Mouse (Mus musculus) liver, embryonic 16.5 days (tissue): ENCODE measurements around the gene Avpi1. TPM values are rescaled to one million over a fixed set of nuclear protein-coding genes. Genes with fewer than 3 reads are reported as not detected.
A peak's percentile ranks its signal among the peaks of the same experiment; 100 is the strongest.

Source experiments
- ATAC-seq: fragments of 200-750 bp; cut with Nextera tagmentation; 2 replicates; pipeline ENCODE4 v1.8.0; 2017; ENCODE audit warnings: low read depth, mild to moderate bottlenecking, moderate number of reproducible peaks, moderate library complexity
- H3K27ac ChIP-seq: fragments of 300-500 bp; sonication (generic); 2 replicates; pipeline ENCODE4 v1.5.1; 2014; ENCODE audit warnings: mild to moderate bottlenecking, low read length
- H3K27me3 ChIP-seq: fragments of 300-500 bp; sonication (generic); 2 replicates; pipeline ENCODE4 v1.6.1; 2014; ENCODE audit warnings: low read depth, low read length, mixed read lengths; ENCODE audit not compliant: control insufficient read depth, insufficient read depth
- H3K36me3 ChIP-seq: fragments of 300-500 bp; sonication (generic); 2 replicates; pipeline ENCODE4 v1.6.1; 2014; ENCODE audit warnings: mild to moderate bottlenecking; ENCODE audit not compliant: control insufficient read depth, insufficient read depth
- H3K4me1 ChIP-seq: fragments of 300-500 bp; sonication (generic); 2 replicates; pipeline ENCODE4 v1.6.1; 2014; ENCODE audit warnings: low read depth, low read length, mixed read lengths; ENCODE audit not compliant: control insufficient read depth
- H3K4me2 ChIP-seq: fragments of 300-500 bp; sonication (generic); 2 replicates; pipeline ENCODE4 v1.6.1; 2014; ENCODE audit warnings: low read depth, low read length, mixed read lengths
- H3K4me3 ChIP-seq: fragments of 300-500 bp; sonication (generic); 2 replicates; pipeline ENCODE4 v1.5.1; 2014; ENCODE audit warnings: low read depth, mild to moderate bottlenecking, low read length
- H3K9ac ChIP-seq: fragments of 300-500 bp; sonication (generic); 2 replicates; pipeline ENCODE4 v1.6.1; 2014; ENCODE audit warnings: low read depth, low read length
- H3K9me3 ChIP-seq: fragments of 300-500 bp; sonication (generic); replicated peaks from 2 replicates; pipeline ENCODE4 v1.6.1; 2016; ENCODE audit warnings: low read length; ENCODE audit not compliant: control insufficient read depth
- WGBS: fragments of 180-500 bp; shearing (Covaris S2); extraction: QIAGEN DNeasy Blood & Tissue Kit; methylation state at CpG from one replicate; pipeline ENCODE4 v1.1.7; 2014; ENCODE audit not compliant: insufficient replicate concordance; 5-methylcytosine and 5-hydroxymethylcytosine counted together
- polyA plus RNA-seq: library from polyadenylated mRNA; unstranded; fragments of >200 nt; fragmentation: Nextera tagmentation; extraction: Ambion mirVana; gene quantifications from 2 replicates; pipeline ENCODE4 v1.2.1, GENCODE M21; 2015

Gene Avpi1
- polyA plus RNA-seq, 1 experiment from 2014 or later, result 24.8 TPM

DNA sequence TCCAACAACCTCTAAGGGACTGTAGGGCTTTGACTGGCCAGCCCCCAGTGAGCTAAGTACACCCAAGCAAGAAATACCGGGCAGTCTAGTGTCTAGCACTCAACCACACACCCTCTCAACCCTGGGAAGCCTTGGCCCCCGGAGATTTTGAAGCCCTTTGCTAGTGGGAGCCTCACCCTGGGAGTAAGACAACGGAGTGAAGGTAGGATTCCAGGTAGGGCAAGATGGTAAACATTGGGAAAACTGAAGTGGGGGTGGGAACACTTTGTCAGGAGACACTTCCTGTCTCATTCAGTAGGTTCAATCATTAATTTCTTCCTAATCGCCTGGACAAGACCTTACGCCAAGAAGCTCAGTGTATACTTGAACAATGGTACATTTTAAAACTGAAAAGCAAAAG lies 1.8 kb downstream of the Avpi1 start:
- Histone ChIP-seq H3K36me3 (no peaks in the 10 kb centered on the region), H3K4me1 (peaks cover 21% of the 10 kb centered on the region), H3K9me3 (no peaks in the 10 kb centered on the region), H3K27ac (no peak overlapping the region), H3K9ac (no peak overlapping the region), H3K4me3 (no peak overlapping the region), H3K27me3 (no peaks in the 10 kb centered on the region), H3K4me2 (peak overlapping the region; percentile 99; the same call in 1 of the 2 replicates)
- WGBS, result 76% methylated on average over 5 of the region's 5 CpGs
- no peak for ATAC-seq

DNA sequence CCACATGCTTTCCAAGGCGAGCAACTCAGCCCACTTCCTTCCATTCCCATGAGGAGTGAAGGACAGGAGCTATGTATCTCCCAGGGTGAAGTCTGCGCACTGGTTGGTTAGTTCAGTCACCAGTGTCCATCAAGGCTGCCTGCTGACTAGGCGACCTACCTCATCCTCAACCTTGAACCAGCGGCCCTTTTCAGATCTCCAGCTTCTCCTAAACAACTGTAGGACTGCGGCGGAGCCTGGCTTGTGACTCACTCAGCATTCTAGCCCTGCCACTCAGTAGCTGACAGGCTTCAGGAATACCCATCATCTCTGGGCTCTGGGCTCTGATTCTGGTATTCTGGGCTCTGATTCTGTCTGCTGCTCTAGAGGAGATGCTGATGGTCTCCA lies 2.6 kb downstream of the Avpi1 start:
- H3K9ac ChIP-seq, result no peak overlapping the region

DNA sequence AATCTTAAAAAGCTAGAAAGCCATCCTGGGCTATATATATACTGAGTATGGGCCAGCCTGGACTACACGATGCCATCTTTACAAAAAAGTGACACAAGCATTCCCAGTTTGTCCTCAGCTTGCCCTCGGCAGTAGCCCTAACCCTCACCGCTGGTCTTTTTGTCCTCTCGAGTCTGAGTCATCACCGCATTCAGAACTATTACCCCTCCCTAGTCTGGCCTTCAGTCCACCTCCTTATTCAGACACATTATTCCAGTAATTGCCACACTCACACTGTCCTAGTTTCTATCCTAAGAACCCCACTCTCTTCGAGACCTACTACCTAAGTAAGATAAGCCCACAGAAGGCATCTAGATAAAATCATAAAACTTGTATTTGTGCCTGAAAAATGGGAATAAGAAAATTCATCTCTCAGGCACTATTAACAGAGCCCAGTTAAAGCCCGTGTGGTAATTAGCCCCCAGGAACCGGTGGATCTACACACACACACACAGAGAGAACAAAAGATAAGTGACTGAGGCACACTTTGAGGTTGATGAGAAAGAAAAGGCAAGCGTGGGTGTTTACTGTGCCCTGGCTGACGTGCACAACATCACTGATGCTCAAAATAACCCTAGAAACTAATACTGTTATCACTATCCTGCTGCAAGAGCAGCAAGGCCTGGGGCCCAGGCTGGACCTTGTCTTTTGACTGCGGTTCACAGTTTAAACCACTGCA lies 3.2 kb downstream of the Avpi1 start:
- H3K36me3 ChIP-seq, result no peaks in the 10 kb centered on the region
- 51% methylated on average over 11 of the region's 11 CpGs for WGBS
- no peak overlapping the region for H3K4me3 ChIP-seq
- H3K9ac ChIP-seq, result no peak overlapping the region
- H3K27me3 ChIP-seq, result no peaks in the 10 kb centered on the region
- peaks cover 18% of the 10 kb centered on the region for H3K4me1 ChIP-seq
- H3K4me2 ChIP-seq, result no peak overlapping the region
- ATAC-seq, result no peak
- H3K9me3 ChIP-seq, result no peaks in the 10 kb centered on the region
- H3K27ac ChIP-seq, result no peak overlapping the region

More for the DNA sequence above, 2.6 kb downstream of the Avpi1 start:
- no peak for ATAC-seq
- Histone ChIP-seq H3K4me2 (no peak overlapping the region), H3K9me3 (no peaks in the 10 kb centered on the region), H3K27me3 (no peaks in the 10 kb centered on the region), H3K4me3 (no peak overlapping the region), H3K36me3 (no peaks in the 10 kb centered on the region), H3K27ac (no peak overlapping the region), H3K4me1 (peaks cover 21% of the 10 kb centered on the region)
- WGBS, result 70% methylated on average over 6 of the region's 6 CpGs

DNA sequence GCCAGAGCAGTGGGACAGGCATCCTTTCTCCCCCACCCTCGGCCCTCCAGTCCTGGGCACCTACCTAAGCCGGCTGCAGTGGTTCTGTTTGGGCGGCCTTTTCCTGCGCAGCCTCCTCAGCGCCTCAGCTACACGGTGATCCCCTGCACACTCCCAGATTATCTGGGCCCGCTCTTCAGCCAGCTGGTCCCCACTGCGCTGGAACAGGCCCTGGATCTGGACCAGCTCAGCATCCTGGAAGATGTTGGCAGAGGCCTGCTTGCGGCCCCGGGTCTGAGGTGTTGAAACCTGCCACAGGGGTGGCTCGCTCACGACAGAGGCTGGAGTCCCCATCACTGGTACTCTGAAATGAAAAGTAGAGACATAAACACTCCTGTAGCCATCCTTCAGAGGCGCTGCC lies 4.2 kb downstream of the Avpi1 start:
- Histone ChIP-seq H3K4me2 (no peak overlapping the region), H3K27ac (no peak overlapping the region), H3K9me3 (no peaks in the 10 kb centered on the region), H3K36me3 (0 out of 2 replicates have a peak, but pooled peaks cover 4% of the 10 kb centered on the region), H3K9ac (no peak overlapping the region), H3K27me3 (no peaks in the 10 kb centered on the region), H3K4me3 (no peak overlapping the region), H3K4me1 (peaks cover 16% of the 10 kb centered on the region)
- ATAC-seq, result no peak
- 81% methylated on average over 13 of the region's 13 CpGs for WGBS

DNA sequence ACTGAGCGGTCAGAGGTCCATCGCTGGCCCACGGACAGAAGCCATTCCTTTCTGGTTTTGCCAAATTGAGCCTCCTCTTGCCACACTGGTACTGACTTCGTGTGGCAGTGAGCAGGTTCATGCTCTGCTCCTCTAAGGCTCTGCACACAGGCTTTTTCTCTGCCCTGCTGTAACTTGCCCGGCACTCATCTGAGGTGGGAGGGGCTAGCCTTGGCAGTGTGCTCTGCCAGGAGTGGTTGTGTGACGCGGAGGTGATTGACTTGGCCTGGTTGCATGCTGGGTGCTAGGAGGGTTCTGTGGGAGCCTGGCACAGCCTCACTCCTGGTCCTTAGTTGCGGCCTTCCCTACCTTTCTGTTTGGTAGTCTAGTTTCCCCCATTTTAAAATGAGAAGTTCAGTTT lies 8.4 kb downstream of the Avpi1 start:
- Histone ChIP-seq H3K27ac (no peak overlapping the region), H3K4me2 (no peak overlapping the region), H3K9me3 (no peaks in the 10 kb centered on the region), H3K4me1 (no peaks in the 10 kb centered on the region), H3K27me3 (no peaks in the 10 kb centered on the region), H3K4me3 (no peak overlapping the region), H3K36me3 (peaks cover 4% of the 10 kb centered on the region; the same call in 1 of the 2 replicates), H3K9ac (no peak overlapping the region)
- ATAC-seq, result no peak
- 76% methylated on average over 8 of the region's 8 CpGs for WGBS

DNA sequence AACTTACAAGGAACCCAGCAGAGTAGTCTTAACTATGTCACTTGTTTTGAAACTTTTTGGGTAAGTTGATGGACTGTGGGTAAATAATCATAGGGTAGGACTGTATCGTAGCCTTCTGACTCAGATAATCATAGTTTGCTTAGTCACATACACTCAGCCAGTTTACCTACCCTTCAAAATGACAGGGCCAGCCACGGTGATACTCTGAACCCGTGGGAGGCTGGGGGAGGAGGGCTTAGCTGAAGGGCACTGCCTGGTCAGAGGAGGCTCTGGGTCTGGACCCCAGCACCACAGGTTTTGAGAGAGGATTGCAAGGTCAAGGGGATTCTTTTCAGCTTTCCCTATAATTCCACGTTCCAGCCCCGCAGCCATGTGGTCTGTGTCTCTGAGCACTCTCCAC lies 10.3 kb downstream of the Avpi1 start:
- peaks cover 4% of the 10 kb centered on the region; the same call in 1 of the 2 replicates for H3K36me3 ChIP-seq
- H3K4me1 ChIP-seq, result no peaks in the 10 kb centered on the region
- H3K9me3 ChIP-seq, result no peaks in the 10 kb centered on the region
- H3K9ac ChIP-seq, result no peak overlapping the region
- 58% methylated on average over 5 of the region's 5 CpGs for WGBS
- H3K4me3 ChIP-seq, result no peak overlapping the region
- peak; percentile 81 for ATAC-seq
- no peak overlapping the region for H3K4me2 ChIP-seq
- 0 out of 2 replicates have a peak overlapping the region, but pooled peaks have one; percentile 2 for H3K27ac ChIP-seq
- H3K27me3 ChIP-seq, result no peaks in the 10 kb centered on the region

DNA sequence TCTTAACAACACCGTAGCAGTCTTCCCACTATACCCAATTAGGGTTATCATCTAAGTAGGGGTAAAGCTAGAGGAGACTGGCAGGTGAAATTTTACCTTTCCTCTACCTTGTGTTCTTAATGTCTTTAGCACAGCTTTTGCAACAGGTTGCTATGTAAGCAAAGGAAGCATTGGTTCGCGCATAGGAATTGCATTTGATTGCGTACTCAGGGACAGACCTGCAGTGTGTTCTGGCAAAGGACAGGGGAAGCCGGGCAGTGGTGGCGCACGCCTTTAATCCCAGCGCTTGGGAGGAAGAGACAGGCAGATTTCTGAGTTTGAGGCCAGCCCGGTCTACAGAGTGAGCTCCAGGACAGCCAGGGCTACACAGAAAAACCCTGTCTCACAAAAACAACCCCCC lies 10.7 kb downstream of the Avpi1 start:
- peak; percentile 56 for ATAC-seq
- Histone ChIP-seq H3K4me2 (no peak overlapping the region), H3K36me3 (peaks cover 4% of the 10 kb centered on the region; the same call in 1 of the 2 replicates), H3K4me1 (no peaks in the 10 kb centered on the region), H3K27me3 (no peaks in the 10 kb centered on the region), H3K9ac (no peak overlapping the region), H3K4me3 (no peak overlapping the region), H3K9me3 (no peaks in the 10 kb centered on the region), H3K27ac (no peak overlapping the region)
- WGBS, result 75% methylated on average over 9 of the region's 9 CpGs

DNA sequence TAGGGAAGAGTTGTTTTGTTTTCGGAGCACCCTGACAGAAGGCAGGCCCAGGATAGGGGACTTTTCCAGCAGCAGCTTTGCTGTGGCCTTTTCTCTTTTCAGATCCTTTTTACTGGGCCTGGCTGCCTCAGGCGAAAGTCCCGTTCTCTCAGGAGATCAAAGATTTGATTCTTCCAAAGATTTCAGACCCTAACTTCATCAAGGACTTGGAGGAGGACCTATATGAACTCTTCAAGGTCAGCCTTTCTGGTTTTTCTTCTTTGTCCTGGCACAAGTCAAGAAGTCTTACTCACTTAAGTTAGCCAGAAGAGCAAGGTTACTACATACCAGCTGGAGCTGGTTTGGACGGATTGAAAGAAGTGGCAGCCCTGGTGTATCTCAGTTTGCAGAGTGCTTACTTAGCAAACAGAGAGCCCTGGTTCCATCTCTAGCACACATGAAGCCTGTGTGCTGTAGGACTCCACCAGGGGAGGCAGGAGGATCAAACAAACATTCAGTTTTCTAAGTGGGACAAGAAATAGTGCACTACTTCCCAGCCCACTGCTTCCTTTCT lies 13.0 kb downstream of the Avpi1 start:
- no peak for ATAC-seq

DNA sequence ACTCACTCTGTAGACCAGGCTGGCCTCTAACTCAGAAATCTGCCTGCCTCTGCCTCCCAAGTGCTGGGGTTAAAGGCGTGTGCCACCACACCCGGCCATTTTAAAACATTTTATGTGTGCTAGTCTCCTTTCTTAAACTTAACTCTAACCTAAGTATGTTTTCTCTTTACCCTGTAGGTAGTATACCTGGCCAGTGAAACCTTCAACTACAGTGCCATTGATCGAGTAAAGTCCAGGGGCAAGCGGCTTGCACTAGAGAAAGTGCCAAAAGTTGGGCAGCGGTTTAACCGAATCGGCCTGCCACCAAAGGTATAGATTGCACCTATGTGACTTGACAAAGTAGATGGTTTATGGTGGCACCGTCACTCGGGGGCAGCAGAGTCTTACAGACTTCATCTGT lies 24.2 kb downstream of the Avpi1 start:
- Histone ChIP-seq H3K27ac (no peak overlapping the region), H3K27me3 (no peaks in the 10 kb centered on the region), H3K4me1 (no peaks in the 10 kb centered on the region), H3K36me3 (no peaks in the 10 kb centered on the region), H3K4me3 (no peak overlapping the region), H3K9ac (no peak overlapping the region), H3K4me2 (no peak overlapping the region), H3K9me3 (no peaks in the 10 kb centered on the region)
- ATAC-seq, result no peak
- WGBS, result 85% methylated on average over 9 of the region's 9 CpGs

More for the DNA sequence above, 13.0 kb downstream of the Avpi1 start:
- no peak overlapping the region for H3K9ac ChIP-seq
- WGBS, result 67% methylated on average over 4 of the region's 4 CpGs
- H3K4me1 ChIP-seq, result no peaks in the 10 kb centered on the region
- no peaks in the 10 kb centered on the region for H3K27me3 ChIP-seq
- H3K27ac ChIP-seq, result no peak overlapping the region
- H3K4me2 ChIP-seq, result no peak overlapping the region
- no peaks in the 10 kb centered on the region for H3K9me3 ChIP-seq
- H3K4me3 ChIP-seq, result no peak overlapping the region
- H3K36me3 ChIP-seq, result peaks cover 4% of the 10 kb centered on the region; the same call in 1 of the 2 replicates
